Mouse (Mus musculus) limb, embryonic 12.5 days (tissue): ENCODE measurements around the gene Ndufa12. TPM values are rescaled to one million over a fixed set of nuclear protein-coding genes. Genes with fewer than 3 reads are reported as not detected.

ENCODE experiments used
- ATAC-seq: fragments of 200-750 bp; cut with Nextera tagmentation; 2 replicates; pipeline ENCODE4 v1.8.0; 2017; ENCODE audit warnings: low read depth, moderate TSS enrichment; ENCODE audit not compliant: insufficient number of reproducible peaks, insufficient read depth, low FRiP score, low TSS enrichment
- H3K27ac ChIP-seq: fragments of 300-500 bp; sonication (generic); 2 replicates; pipeline ENCODE4 v1.5.1; 2016; ENCODE audit warnings: mild to moderate bottlenecking, moderate library complexity
- H3K27me3 ChIP-seq: fragments of 300-500 bp; sonication (generic); 2 replicates; pipeline ENCODE4 v1.6.1; 2016; ENCODE audit warnings: mild to moderate bottlenecking, moderate library complexity
- H3K36me3 ChIP-seq: fragments of 300-500 bp; sonication (generic); 2 replicates; pipeline ENCODE4 v1.6.1; 2016; ENCODE audit warnings: mild to moderate bottlenecking, moderate library complexity
- H3K4me1 ChIP-seq: fragments of 300-500 bp; sonication (generic); replicated peaks from 2 replicates; pipeline ENCODE4 v1.6.1; 2016
- H3K4me2 ChIP-seq: fragments of 300-500 bp; sonication (generic); 2 replicates; pipeline ENCODE4 v1.6.1; 2016; ENCODE audit warnings: mild to moderate bottlenecking, moderate library complexity
- H3K4me3 ChIP-seq: fragments of 300-500 bp; sonication (generic); replicated peaks from 2 replicates; pipeline ENCODE4 v1.5.1; 2016; ENCODE audit warnings: mild to moderate bottlenecking
- H3K9ac ChIP-seq: fragments of 300-500 bp; sonication (generic); replicated peaks from 2 replicates; pipeline ENCODE4 v1.6.1; 2016; ENCODE audit warnings: mild to moderate bottlenecking, moderate library complexity
- H3K9me3 ChIP-seq: fragments of 300-500 bp; sonication (generic); 2 replicates; pipeline ENCODE4 v1.6.1; 2016; ENCODE audit warnings: mild to moderate bottlenecking, moderate library complexity
- WGBS: fragments of 180-500 bp; shearing (Covaris S2); methylation state at CpG from one replicate; pipeline ENCODE4 v1.1.7; 2016; 5-methylcytosine and 5-hydroxymethylcytosine counted together
- polyA plus RNA-seq: library from polyadenylated mRNA; unstranded; fragments of >200 nt; fragmentation: Nextera tagmentation; extraction: Ambion mirVana; gene quantifications from 2 replicates; pipeline ENCODE4 v1.2.1, GENCODE M21; 2016

The Ndufa12 gene
- polyA plus RNA-seq, 1 experiment from 2014 or later: 455 TPM

DNA sequence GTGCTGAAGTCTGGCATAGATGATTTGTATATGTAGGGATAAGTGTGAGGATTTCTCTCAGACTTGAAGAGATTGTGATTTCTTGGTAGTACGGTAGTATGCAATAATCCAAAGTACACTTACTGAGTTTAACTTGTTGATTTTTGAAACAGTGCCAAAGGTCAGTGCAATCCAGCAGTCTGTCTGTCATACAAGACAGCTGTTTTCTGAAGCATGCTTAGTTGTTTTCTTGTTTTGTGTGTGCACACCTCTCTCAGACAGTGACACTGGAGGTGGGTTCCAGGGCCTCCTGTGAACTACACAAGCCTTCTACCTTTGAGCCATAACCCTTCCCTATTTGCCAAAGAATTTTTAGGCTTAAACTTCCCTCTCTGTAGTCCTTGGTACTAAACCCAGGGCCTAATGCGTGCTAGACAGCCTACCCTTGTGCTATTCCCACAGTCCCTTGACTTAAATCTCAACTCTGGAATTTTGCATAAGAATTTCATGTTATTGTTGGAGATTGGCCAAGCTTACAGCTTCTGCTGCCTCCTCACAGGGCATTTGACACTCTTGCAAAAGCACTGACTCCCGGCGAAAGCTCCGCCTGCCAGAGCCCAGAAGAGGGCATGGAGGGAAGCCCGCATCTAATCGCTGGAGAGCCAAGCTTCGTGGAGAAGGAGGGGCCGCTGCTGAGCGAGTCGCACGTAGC lies 26.9 kb upstream of the Ndufa12 start:
- Histone ChIP-seq H3K4me3 (no peak overlapping the region), H3K27ac (no peak overlapping the region), H3K27me3 (no peaks in the 10 kb centered on the region), H3K4me1 (no peaks in the 10 kb centered on the region), H3K9me3 (0 out of 2 replicates have a peak, but pooled peaks cover 5% of the 10 kb centered on the region), H3K4me2 (no peak overlapping the region), H3K9ac (no peak overlapping the region), H3K36me3 (peaks cover 92% of the 10 kb centered on the region)
- 78% methylated on average over 12 of the region's 12 CpGs for WGBS
- ATAC-seq: no peak

DNA sequence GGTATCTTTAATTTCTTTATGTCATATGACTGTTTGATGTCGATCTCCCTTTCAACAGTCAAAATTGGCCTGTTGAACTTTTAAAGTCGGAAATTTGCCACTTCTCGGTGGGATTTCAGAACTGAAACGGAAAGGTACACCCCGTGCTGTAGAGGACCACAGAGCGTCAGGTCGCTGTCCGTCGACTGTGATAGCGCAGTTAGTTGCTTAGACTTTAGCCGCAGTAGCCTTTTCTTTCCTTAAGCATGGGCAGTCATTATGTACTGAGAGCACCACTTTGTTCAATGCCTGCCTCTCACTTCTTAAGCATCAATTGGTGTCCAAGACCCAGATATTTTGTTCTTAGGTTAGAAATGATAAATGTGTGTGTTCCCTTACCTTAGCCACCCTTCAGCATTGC lies 26.4 kb upstream of the Ndufa12 start:
- no peak for ATAC-seq
- Histone ChIP-seq H3K4me3 (no peak overlapping the region), H3K27me3 (no peaks in the 10 kb centered on the region), H3K36me3 (peaks cover 90% of the 10 kb centered on the region), H3K9ac (no peak overlapping the region), H3K4me1 (no peaks in the 10 kb centered on the region), H3K4me2 (no peak overlapping the region), H3K27ac (no peak overlapping the region), H3K9me3 (0 out of 2 replicates have a peak, but pooled peaks cover 5% of the 10 kb centered on the region)
- 83% methylated on average over 11 of the region's 11 CpGs for WGBS

DNA sequence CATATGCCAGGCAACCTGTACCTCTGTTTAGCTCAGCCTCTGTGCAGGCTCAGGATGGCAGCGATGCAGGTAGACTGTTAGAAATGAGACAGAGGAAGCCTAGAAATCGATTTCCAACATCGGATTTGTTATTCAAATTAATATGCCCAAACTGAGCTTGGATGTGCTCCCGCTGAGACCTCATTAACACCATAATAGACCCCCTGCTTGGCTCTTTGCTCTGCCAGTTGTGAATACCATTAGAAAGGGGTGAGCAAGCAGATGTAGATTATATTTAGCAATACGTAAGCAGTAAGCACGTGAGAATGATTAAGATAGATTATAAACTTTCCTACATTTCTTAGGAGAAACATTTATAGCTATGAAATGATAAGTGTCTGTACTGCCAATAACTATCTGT lies 25.8 kb upstream of the Ndufa12 start:
- no peak overlapping the region for H3K4me3 ChIP-seq
- H3K9me3 ChIP-seq: 0 out of 2 replicates have a peak, but pooled peaks cover 5% of the 10 kb centered on the region
- H3K4me2 ChIP-seq: no peak overlapping the region
- H3K27ac ChIP-seq: no peak overlapping the region
- WGBS: 76% methylated on average over 6 of the region's 6 CpGs
- no peak for ATAC-seq
- peaks cover 84% of the 10 kb centered on the region for H3K36me3 ChIP-seq
- no peaks in the 10 kb centered on the region for H3K4me1 ChIP-seq
- no peak overlapping the region for H3K9ac ChIP-seq
- H3K27me3 ChIP-seq: no peaks in the 10 kb centered on the region

DNA sequence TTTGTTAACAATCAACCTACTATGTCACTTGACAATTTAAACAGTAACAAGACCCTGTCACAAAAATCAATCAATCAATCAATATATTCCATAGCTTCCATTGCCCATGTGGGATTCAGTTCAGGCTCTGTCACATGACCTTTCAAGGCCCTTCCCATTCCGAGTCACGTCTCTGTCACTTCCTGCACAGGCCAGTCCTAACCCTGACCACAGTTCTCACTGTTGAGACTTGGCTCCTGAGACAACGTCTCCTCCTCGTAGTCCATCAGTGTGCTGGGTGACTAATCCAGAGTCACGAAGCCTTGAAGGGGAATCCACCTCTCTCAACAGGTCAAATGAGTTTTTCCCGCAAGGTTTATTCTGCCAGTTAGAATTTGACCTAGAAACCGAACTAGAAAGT lies 23.9 kb upstream of the Ndufa12 start:
- no peak for ATAC-seq
- peaks cover 71% of the 10 kb centered on the region for H3K36me3 ChIP-seq
- WGBS: 82% methylated on average over 7 of the region's 7 CpGs
- H3K27me3 ChIP-seq: no peaks in the 10 kb centered on the region
- H3K4me1 ChIP-seq: no peaks in the 10 kb centered on the region
- no peak overlapping the region for H3K4me2 ChIP-seq
- no peak overlapping the region for H3K27ac ChIP-seq
- no peak overlapping the region for H3K9ac ChIP-seq
- H3K9me3 ChIP-seq: 0 out of 2 replicates have a peak, but pooled peaks cover 5% of the 10 kb centered on the region
- H3K4me3 ChIP-seq: no peak overlapping the region

DNA sequence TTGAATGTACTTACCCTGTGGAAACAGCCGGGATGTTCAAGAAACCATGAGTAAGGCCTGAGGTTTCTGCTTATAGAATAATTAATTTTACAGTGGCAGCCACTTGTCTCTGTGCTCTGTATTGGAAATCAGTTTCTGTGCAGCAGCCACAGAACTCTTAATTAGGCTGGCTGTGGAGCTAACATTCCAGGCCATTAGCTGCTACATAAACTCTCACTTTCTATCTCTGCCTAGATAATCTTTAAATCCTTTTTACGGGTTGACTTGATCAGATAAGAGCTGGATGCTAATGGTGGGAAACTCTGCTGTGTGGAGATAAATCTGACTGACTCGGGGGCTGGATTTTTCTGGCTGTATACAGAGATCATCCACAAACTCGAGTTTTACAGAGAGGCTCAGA lies 15.3 kb upstream of the Ndufa12 start:
- H3K9me3 ChIP-seq: no peaks in the 10 kb centered on the region
- H3K4me2 ChIP-seq: no peak overlapping the region
- no peaks in the 10 kb centered on the region for H3K4me1 ChIP-seq
- WGBS: 68% methylated on average over 4 of the region's 4 CpGs
- peaks cover 77% of the 10 kb centered on the region for H3K36me3 ChIP-seq
- ATAC-seq: no peak
- no peak overlapping the region for H3K4me3 ChIP-seq
- no peak overlapping the region for H3K27ac ChIP-seq
- no peaks in the 10 kb centered on the region for H3K27me3 ChIP-seq
- H3K9ac ChIP-seq: no peak overlapping the region

DNA sequence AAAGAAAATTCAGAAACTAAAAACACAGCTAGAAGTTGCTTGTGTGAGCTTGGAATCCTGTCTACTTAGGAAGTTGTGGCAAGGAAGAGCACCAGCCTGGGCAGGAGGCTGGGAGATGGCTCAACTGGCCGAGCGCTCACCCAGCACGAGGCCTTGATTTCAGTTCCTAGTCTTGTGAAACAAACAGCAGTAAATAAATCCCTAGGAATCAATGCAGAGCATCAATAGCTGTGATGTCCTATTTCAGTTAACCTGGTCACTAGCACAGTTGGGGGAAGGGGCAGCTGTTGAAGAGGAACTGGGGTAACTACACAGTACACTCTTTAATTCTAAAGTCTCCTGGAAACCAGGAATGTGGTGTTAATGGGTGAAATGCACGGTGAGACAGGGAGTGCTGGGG lies 6.5 kb downstream of the Ndufa12 start:
- no peak for ATAC-seq
- H3K9me3 ChIP-seq: no peaks in the 10 kb centered on the region
- no peaks in the 10 kb centered on the region for H3K4me1 ChIP-seq
- WGBS: 89% methylated on average over 4 of the region's 4 CpGs
- no peak overlapping the region for H3K9ac ChIP-seq
- H3K36me3 ChIP-seq: peaks cover 72% of the 10 kb centered on the region
- H3K4me3 ChIP-seq: no peak overlapping the region
- no peaks in the 10 kb centered on the region for H3K27me3 ChIP-seq
- no peak overlapping the region for H3K4me2 ChIP-seq
- no peak overlapping the region for H3K27ac ChIP-seq

DNA sequence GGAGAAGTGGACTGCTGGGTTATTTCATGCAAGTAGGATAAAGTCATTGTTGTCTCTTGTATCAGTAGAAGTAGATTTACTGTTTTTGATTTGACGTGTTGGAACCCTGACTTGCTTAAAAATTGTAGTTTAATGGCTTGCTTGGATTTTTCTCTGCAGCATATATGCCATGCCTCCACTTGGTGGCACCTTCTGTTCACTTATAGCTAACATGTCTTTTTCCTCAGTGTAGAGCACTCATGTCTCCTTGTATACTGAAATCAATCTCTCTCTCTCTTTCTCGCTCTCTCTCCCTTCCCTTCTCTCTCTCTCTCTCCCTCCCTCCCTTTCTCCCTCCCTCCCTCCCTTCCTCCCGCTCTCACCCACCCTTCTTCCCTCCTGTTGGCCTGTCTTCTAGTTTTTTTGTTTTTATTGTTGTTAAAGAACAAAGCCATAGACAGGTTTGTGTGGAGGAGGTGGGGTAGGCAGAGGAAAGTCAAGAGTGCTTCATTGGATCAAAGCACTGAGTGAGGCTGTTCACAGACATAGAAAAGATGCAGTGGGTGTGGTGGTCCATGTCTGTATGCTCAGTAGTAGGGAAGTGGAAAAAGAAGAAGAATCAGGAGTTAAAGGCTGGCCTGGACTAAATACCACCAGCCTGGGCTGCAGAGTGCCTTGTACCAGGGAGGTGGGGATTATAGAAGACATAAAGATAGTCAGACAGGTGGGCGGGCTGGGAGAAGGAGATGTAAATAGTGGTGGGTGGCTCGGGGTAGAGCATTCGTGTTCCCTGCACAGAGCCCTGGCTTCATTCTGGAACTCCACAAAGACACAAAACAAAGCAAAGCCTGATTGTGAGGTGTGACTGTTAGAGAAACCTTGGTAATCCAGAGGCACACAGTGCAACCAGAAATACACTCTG lies 12.4 kb downstream of the Ndufa12 start:
- no peaks in the 10 kb centered on the region for H3K27me3 ChIP-seq
- no peak overlapping the region for H3K27ac ChIP-seq
- WGBS: 83% methylated on average over 6 of the region's 6 CpGs
- ATAC-seq: no peak
- no peak overlapping the region for H3K4me3 ChIP-seq
- H3K9me3 ChIP-seq: no peaks in the 10 kb centered on the region
- no peak overlapping the region for H3K9ac ChIP-seq
- peaks cover 57% of the 10 kb centered on the region for H3K36me3 ChIP-seq
- H3K4me1 ChIP-seq: no peaks in the 10 kb centered on the region
- no peak overlapping the region for H3K4me2 ChIP-seq

DNA sequence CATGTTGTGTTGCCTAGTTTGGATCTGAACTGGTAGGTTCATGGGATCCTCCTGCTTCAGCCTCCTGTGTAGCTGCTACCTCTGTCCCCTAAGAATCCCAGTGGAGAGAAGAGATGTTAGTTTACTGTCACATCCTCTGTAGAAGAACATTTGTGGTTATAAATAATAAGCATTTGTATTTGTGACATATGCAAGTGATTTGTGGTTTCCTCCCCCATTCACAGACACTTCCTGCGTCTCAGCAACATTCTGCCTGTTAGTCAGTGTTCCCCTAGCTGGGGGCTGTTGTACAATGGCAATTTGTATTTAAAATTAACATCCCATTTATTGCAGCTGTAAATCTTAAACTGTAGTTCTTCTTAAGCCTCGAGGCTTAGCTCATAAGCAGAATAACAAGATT lies 13.2 kb downstream of the Ndufa12 start:
- H3K9me3 ChIP-seq: no peaks in the 10 kb centered on the region
- ATAC-seq: no peak
- H3K4me2 ChIP-seq: no peak overlapping the region
- no peak overlapping the region for H3K27ac ChIP-seq
- no peak overlapping the region for H3K4me3 ChIP-seq
- WGBS: 47% methylated on average over 2 of the region's 2 CpGs
- no peaks in the 10 kb centered on the region for H3K27me3 ChIP-seq
- peaks cover 49% of the 10 kb centered on the region for H3K36me3 ChIP-seq
- H3K9ac ChIP-seq: no peak overlapping the region
- H3K4me1 ChIP-seq: no peaks in the 10 kb centered on the region

DNA sequence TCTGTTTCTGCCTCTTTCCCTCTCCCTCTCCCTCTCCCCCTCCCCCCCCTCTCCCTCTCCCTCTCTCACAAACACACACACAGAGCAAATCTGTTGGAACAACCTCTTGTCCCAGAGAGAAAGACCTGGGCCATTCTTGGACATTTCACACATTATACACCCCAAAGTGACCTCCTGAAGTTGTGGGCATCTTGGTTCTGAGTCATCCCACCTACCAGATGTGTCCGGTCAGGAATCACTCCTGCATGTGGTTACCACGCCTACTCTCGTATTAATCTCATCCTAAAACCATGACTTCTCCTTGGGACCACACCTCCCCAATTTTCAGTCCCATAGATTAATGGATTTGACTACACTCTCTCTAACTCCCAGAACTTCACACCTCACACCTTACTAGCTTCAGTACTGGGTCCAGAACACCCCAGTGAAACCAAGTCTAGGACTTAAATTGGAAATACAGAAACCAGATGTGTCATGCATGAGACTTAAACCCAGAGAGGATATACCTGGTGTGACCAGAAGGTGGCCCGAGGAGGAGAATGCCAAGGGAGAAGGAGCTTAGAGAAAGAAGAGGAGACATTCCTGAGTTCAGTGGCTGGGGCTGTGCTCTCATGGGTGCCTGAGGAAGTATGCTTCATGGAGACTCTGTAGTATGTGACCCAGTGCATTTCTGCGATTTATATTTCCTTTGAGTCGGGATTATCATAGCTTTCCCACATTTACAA lies 26.7 kb downstream of the Ndufa12 start:
- WGBS: 77% methylated on average over 6 of the region's 6 CpGs
- no peak overlapping the region for H3K27ac ChIP-seq
- no peak overlapping the region for H3K4me3 ChIP-seq
- no peaks in the 10 kb centered on the region for H3K27me3 ChIP-seq
- H3K4me2 ChIP-seq: no peak overlapping the region
- no peak overlapping the region for H3K9ac ChIP-seq
- H3K36me3 ChIP-seq: peaks cover 12% of the 10 kb centered on the region
- no peak for ATAC-seq
- H3K9me3 ChIP-seq: 0 out of 2 replicates have a peak, but pooled peaks cover 3% of the 10 kb centered on the region
- no peaks in the 10 kb centered on the region for H3K4me1 ChIP-seq

DNA sequence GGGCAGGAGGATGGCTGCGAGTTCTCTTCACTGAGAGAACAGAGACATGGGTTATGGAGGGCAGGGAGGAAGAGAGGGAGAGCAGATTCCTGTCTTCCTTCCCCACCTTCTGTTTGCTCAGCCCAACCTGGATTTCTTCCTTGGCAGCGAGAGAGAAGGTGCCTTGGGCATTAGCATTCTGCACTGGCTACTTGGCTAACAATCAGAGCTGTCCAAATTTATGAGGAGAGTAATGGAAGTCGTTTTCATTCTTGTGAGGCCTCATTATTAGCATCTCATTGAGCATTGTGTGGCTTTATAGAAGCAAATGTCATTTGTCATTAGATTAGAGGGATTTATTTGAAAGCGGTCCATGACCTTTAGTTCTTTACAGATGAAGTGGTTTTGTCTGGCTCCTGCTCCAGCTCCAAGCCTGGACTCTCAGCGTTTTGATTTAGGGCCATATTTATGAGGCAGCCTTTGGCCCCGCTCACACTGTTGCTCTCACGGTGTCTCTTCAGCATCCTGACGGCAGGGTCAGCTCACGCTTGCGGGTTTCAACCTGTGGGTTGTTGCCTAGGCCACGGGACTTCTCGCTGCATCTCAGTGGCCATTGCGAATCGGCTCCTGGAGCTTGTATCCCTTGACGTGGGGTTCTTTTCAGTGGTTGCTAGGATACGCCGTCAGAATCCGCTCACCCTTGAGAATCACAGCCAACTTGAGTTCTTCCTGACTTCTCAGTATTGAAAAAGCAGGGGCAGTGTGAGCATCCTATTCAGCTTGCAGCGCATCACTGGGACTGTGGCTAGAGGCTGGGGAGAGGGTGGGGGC lies 31.9 kb downstream of the Ndufa12 start:
- no peak overlapping the region for H3K4me3 ChIP-seq
- H3K9ac ChIP-seq: no peak overlapping the region
- no peaks in the 10 kb centered on the region for H3K36me3 ChIP-seq

More for the DNA sequence above, 31.9 kb downstream of the Ndufa12 start:
- Histone ChIP-seq H3K27ac (no peak overlapping the region), H3K9me3 (0 out of 2 replicates have a peak, but pooled peaks cover 3% of the 10 kb centered on the region), H3K4me1 (no peaks in the 10 kb centered on the region), H3K4me2 (no peak overlapping the region), H3K27me3 (no peaks in the 10 kb centered on the region)
- WGBS: 57% methylated on average over 19 of the region's 19 CpGs
- no peak for ATAC-seq
